Mouse (Mus musculus): Measurements from ENCODE around the gene Adam10. TPM values are rescaled to one million over a fixed set of nuclear protein-coding genes. Genes with fewer than 3 reads are reported as not detected.

Adam10 gene
- polyA plus RNA-seq, 1 experiment = 78.6 TPM

GRCm38 (mm10) chr9:70690579-70690978 lies 11.8 kb downstream of the Adam10 start:
- no peak overlapping the region for H3K27ac ChIP-seq (ENCODE audit: insufficient read depth, low read depth, low read length)
- peaks cover 14% of the 10 kb centered on the region for H3K4me1 ChIP-seq (ENCODE audit: control insufficient read depth, insufficient read depth, low read length)
- TF ChIP-seq CTCF (IDR thresholded peaks at IDR 0.05; ENCODE audit: low read depth, low read length) (no peak), POLR2A (IDR thresholded peaks at IDR 0.05; ENCODE audit: borderline replicate concordance, low read depth, low read length) (no peak)
- H3K4me3 ChIP-seq (ENCODE audit: insufficient read depth, low read length) = no peak overlapping the region

GRCm38 (mm10) chr9:70691772-70692693 lies 13.2 kb downstream of the Adam10 start:
- TF ChIP-seq POLR2A (IDR thresholded peaks at IDR 0.05; ENCODE audit: borderline replicate concordance, low read depth, low read length) (no peak), CTCF (IDR thresholded peaks at IDR 0.05; ENCODE audit: low read depth, low read length) (no peak)
- Histone ChIP-seq H3K4me1 (ENCODE audit: control insufficient read depth, insufficient read depth, low read length) (peaks cover 14% of the 10 kb centered on the region), H3K27ac (ENCODE audit: insufficient read depth, low read depth, low read length) (no peak overlapping the region), H3K4me3 (ENCODE audit: insufficient read depth, low read length) (no peak overlapping the region)

- no peak for TF ChIP-seq CTCF (IDR thresholded peaks at IDR 0.05; ENCODE audit: low read depth, low read length)
- no peak for TF ChIP-seq POLR2A (IDR thresholded peaks at IDR 0.05; ENCODE audit: borderline replicate concordance, low read depth, low read length)
- no peak overlapping the region for H3K27ac ChIP-seq (ENCODE audit: insufficient read depth, low read depth, low read length)
- peaks cover 5% of the 10 kb centered on the region for H3K4me1 ChIP-seq (ENCODE audit: control insufficient read depth, insufficient read depth, low read length)
Measured at GRCm38 (mm10) chr9:70695723-70696122, 16.9 kb downstream of the Adam10 start.

GRCm38 (mm10) chr9:70698090-70698489 lies 19.3 kb downstream of the Adam10 start:
- TF ChIP-seq POLR2A (IDR thresholded peaks at IDR 0.05; ENCODE audit: borderline replicate concordance, low read depth, low read length) (no peak), CTCF (IDR thresholded peaks at IDR 0.05; ENCODE audit: low read depth, low read length) (no peak)
- Histone ChIP-seq H3K4me3 (ENCODE audit: insufficient read depth, low read length) (no peak overlapping the region), H3K4me1 (ENCODE audit: control insufficient read depth, insufficient read depth, low read length) (no peaks in the 10 kb centered on the region), H3K27ac (ENCODE audit: insufficient read depth, low read depth, low read length) (no peak overlapping the region)

More at GRCm38 (mm10) chr9:70695723-70696122, 16.9 kb downstream of the Adam10 start:
- no peak overlapping the region for H3K4me3 ChIP-seq (ENCODE audit: insufficient read depth, low read length)

GRCm38 (mm10) chr9:70703597-70704203 lies 24.9 kb downstream of the Adam10 start:
- Histone ChIP-seq H3K4me1 (ENCODE audit: control insufficient read depth, insufficient read depth, low read length) (peaks cover 5% of the 10 kb centered on the region; the same call in 1 of the 2 replicates), H3K27ac (ENCODE audit: insufficient read depth, low read depth, low read length) (no peak overlapping the region), H3K4me3 (ENCODE audit: insufficient read depth, low read length) (no peak overlapping the region)
- TF ChIP-seq POLR2A (IDR thresholded peaks at IDR 0.05; ENCODE audit: borderline replicate concordance, low read depth, low read length) (no peak), CTCF (IDR thresholded peaks at IDR 0.05; ENCODE audit: low read depth, low read length) (no peak)

- H3K4me3 ChIP-seq (ENCODE audit: insufficient read depth, low read length) = no peak overlapping the region
Measured at GRCm38 (mm10) chr9:70706444-70706843, 27.6 kb downstream of the Adam10 start.

GRCm38 (mm10) chr9:70729544-70729943 lies 50.7 kb downstream of the Adam10 start:
- no peak for TF ChIP-seq CTCF (IDR thresholded peaks at IDR 0.05; ENCODE audit: low read depth, low read length)
- TF ChIP-seq POLR2A (IDR thresholded peaks at IDR 0.05; ENCODE audit: borderline replicate concordance, low read depth, low read length) = no peak
- no peak overlapping the region for H3K27ac ChIP-seq (ENCODE audit: insufficient read depth, low read depth, low read length)
- no peak overlapping the region for H3K4me3 ChIP-seq (ENCODE audit: insufficient read depth, low read length)
- peaks cover 32% of the 10 kb centered on the region for H3K4me1 ChIP-seq (ENCODE audit: control insufficient read depth, insufficient read depth, low read length)

More at GRCm38 (mm10) chr9:70706444-70706843, 27.6 kb downstream of the Adam10 start:
- no peak for TF ChIP-seq CTCF (IDR thresholded peaks at IDR 0.05; ENCODE audit: low read depth, low read length)
- TF ChIP-seq POLR2A (IDR thresholded peaks at IDR 0.05; ENCODE audit: borderline replicate concordance, low read depth, low read length) = no peak
- H3K4me1 ChIP-seq (ENCODE audit: control insufficient read depth, insufficient read depth, low read length) = peaks cover 5% of the 10 kb centered on the region; the same call in 1 of the 2 replicates
- H3K27ac ChIP-seq (ENCODE audit: insufficient read depth, low read depth, low read length) = no peak overlapping the region

GRCm38 (mm10) chr9:70731079-70731478 lies 52.3 kb downstream of the Adam10 start:
- TF ChIP-seq POLR2A (IDR thresholded peaks at IDR 0.05; ENCODE audit: borderline replicate concordance, low read depth, low read length) = no peak
- TF ChIP-seq CTCF (IDR thresholded peaks at IDR 0.05; ENCODE audit: low read depth, low read length) = no peak
- Histone ChIP-seq H3K4me1 (ENCODE audit: control insufficient read depth, insufficient read depth, low read length) (peaks cover 34% of the 10 kb centered on the region), H3K27ac (ENCODE audit: insufficient read depth, low read depth, low read length) (peak overlapping the region; percentile 63), H3K4me3 (ENCODE audit: insufficient read depth, low read length) (no peak overlapping the region)

- no peak overlapping the region for H3K4me3 ChIP-seq (ENCODE audit: insufficient read depth, low read length)
- TF ChIP-seq POLR2A (IDR thresholded peaks at IDR 0.05; ENCODE audit: borderline replicate concordance, low read depth, low read length) (no peak), CTCF (IDR thresholded peaks at IDR 0.05; ENCODE audit: low read depth, low read length) (no peak)
- H3K4me1 ChIP-seq (ENCODE audit: control insufficient read depth, insufficient read depth, low read length) = peaks cover 35% of the 10 kb centered on the region
- H3K27ac ChIP-seq (ENCODE audit: insufficient read depth, low read depth, low read length) = no peak overlapping the region
Measured at GRCm38 (mm10) chr9:70733208-70733607, 54.4 kb downstream of the Adam10 start.

- Histone ChIP-seq H3K4me1 (ENCODE audit: control insufficient read depth, insufficient read depth, low read length) (peaks cover 12% of the 10 kb centered on the region), H3K4me3 (ENCODE audit: insufficient read depth, low read length) (no peak overlapping the region), H3K27ac (ENCODE audit: insufficient read depth, low read depth, low read length) (peak overlapping the region; percentile 23; the same call in 1 of the 2 replicates)
- no peak for TF ChIP-seq POLR2A (IDR thresholded peaks at IDR 0.05; ENCODE audit: borderline replicate concordance, low read depth, low read length)
- TF ChIP-seq CTCF (IDR thresholded peaks at IDR 0.05; ENCODE audit: low read depth, low read length) = no peak
Measured at GRCm38 (mm10) chr9:70739998-70740397, 61.2 kb downstream of the Adam10 start.
